Mouse (Mus musculus) hindbrain, embryonic 15.5 days (tissue): ENCODE data around the gene Slc17a7. TPM values are rescaled to one million over a fixed set of nuclear protein-coding genes. Genes with fewer than 3 reads are reported as not detected.

ENCODE experiments used
- ATAC-seq: fragments of 200-750 bp; cut with Nextera tagmentation; 2 replicates; pipeline ENCODE4 v1.8.0; 2017; ENCODE audit warnings: low read depth, moderate number of reproducible peaks, moderate TSS enrichment; ENCODE audit not compliant: low FRiP score
- H3K27ac ChIP-seq: fragments of 300-500 bp; sonication (generic); replicated peaks from 2 replicates; pipeline ENCODE4 v1.5.1; 2015; ENCODE audit warnings: mild to moderate bottlenecking, inconsistent platforms
- H3K27me3 ChIP-seq: fragments of 300-500 bp; sonication (generic); 2 replicates; pipeline ENCODE4 v1.6.1; 2015; ENCODE audit warnings: control low read depth, inconsistent platforms
- H3K36me3 ChIP-seq: fragments of 300-500 bp; sonication (generic); 2 replicates; pipeline ENCODE4 v1.6.1; 2015; ENCODE audit warnings: control low read depth, inconsistent platforms
- H3K4me1 ChIP-seq: fragments of 300-500 bp; sonication (generic); replicated peaks from 2 replicates; pipeline ENCODE4 v1.6.1; 2015; ENCODE audit warnings: control low read depth, inconsistent platforms
- H3K4me2 ChIP-seq: fragments of 300-500 bp; sonication (generic); 2 replicates; pipeline ENCODE4 v1.6.1; 2015; ENCODE audit warnings: moderate library complexity, mild to moderate bottlenecking, inconsistent platforms
- H3K4me3 ChIP-seq: fragments of 300-500 bp; sonication (generic); 2 replicates; pipeline ENCODE4 v1.5.1; 2015; ENCODE audit warnings: mild to moderate bottlenecking, inconsistent platforms
- H3K9ac ChIP-seq: fragments of 300-500 bp; sonication (generic); 2 replicates; pipeline ENCODE4 v1.6.1; 2015; ENCODE audit warnings: inconsistent platforms
- H3K9me3 ChIP-seq: fragments of 300-500 bp; sonication (generic); 2 replicates; pipeline ENCODE4 v1.6.1; 2016; ENCODE audit warnings: control low read depth, inconsistent platforms
- WGBS: fragments of 180-500 bp; shearing (Covaris S2); methylation state at CpG from one replicate; pipeline ENCODE4 v1.1.7; 2015; 5-methylcytosine and 5-hydroxymethylcytosine counted together
- polyA plus RNA-seq: library from polyadenylated mRNA; unstranded; fragments of >200 nt; fragmentation: Nextera tagmentation; extraction: Ambion mirVana; gene quantifications from 2 replicates; pipeline ENCODE4 v1.2.1, GENCODE M21; 2015

The Slc17a7 gene
- polyA plus RNA-seq, 1 experiment from 2014 or later = 1.5 TPM

DNA sequence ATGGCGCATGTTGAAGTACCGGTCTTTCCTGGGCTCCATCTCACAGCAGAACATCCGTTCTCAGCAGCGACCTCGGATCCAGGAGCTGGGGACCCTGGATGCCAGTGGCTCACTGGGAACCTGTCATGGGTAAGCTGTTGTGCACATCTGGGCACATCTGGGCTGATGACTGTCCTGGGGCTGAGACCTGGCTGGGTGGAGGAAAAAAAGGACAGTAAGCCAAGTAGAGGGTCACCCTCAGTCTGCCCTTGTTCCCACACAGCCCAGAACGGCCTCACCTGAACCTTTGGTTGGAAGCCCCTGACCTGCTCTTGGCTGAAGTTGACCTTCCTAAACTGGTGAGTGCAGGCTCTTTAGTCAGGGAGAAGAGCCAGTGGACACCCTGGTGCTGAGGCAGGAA is 4.8 kb upstream of the Slc17a7 start:
- Histone ChIP-seq H3K9ac (no peak overlapping the region), H3K4me1 (peaks cover 25% of the 10 kb centered on the region), H3K4me2 (no peak overlapping the region), H3K36me3 (0 out of 2 replicates have a peak, but pooled peaks cover 13% of the 10 kb centered on the region), H3K9me3 (no peaks in the 10 kb centered on the region), H3K27ac (no peak overlapping the region), H3K27me3 (peaks cover 17% of the 10 kb centered on the region), H3K4me3 (no peak overlapping the region)
- 95% methylated on average over 6 of the region's 6 CpGs for WGBS
- no peak for ATAC-seq

DNA sequence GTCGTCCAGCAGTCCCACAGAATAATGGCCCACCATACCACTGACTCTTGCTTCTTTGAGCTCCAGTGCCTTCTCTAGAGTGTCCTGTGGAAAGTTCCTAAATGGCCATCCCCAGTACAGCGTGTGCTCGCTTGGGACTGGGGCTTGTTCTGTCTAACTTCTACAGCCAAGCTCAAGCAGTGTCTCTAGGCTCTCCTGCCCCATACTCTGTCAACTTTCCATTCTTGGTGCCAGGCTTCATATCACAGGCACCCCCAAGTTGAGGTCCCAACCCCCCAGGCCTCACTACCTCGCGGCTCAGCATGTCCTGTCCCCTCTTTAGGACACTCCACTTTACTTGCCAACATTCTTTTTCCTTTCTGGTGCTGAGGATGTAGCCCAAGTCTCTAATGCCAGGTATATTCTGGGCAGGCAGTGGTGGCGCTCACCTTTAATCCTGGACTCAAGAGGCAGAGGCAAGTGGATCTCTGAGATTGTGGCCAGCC is 3.4 kb upstream of the Slc17a7 start:
- WGBS = 95% methylated on average over 6 of the region's 6 CpGs
- no peaks in the 10 kb centered on the region for H3K9me3 ChIP-seq
- H3K27me3 ChIP-seq = peaks cover 30% of the 10 kb centered on the region
- no peak overlapping the region for H3K9ac ChIP-seq
- no peak overlapping the region for H3K4me3 ChIP-seq
- no peak for ATAC-seq
- H3K4me1 ChIP-seq = peaks cover 20% of the 10 kb centered on the region
- no peak overlapping the region for H3K27ac ChIP-seq
- H3K36me3 ChIP-seq = 0 out of 2 replicates have a peak, but pooled peaks cover 13% of the 10 kb centered on the region
- no peak overlapping the region for H3K4me2 ChIP-seq

DNA sequence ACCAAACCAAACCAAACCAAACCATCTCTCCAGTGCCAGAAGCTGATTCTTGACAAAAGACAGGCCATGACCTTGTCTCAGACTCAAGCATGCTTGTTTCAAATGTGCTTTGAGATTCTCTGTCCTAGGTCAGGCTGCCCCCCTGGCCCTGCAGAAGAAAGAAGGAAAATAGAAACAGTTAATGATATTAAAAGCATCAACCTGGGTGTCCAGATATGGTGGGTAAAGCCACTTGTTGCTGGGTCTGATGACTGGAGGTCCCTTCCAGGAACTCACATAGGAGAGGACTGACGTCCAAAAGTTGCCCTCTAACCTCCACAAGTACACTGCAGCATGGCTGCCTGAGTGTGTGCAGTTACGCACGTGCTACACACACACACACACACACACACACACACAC is 2.9 kb upstream of the Slc17a7 start:
- Histone ChIP-seq H3K36me3 (0 out of 2 replicates have a peak, but pooled peaks cover 13% of the 10 kb centered on the region), H3K4me3 (no peak overlapping the region), H3K27ac (no peak overlapping the region), H3K4me2 (no peak overlapping the region), H3K4me1 (peaks cover 16% of the 10 kb centered on the region), H3K9me3 (no peaks in the 10 kb centered on the region), H3K27me3 (peaks cover 35% of the 10 kb centered on the region), H3K9ac (no peak overlapping the region)
- no peak for ATAC-seq
- 91% methylated on average over 3 of the region's 3 CpGs for whole genome bisulfite sequencing

DNA sequence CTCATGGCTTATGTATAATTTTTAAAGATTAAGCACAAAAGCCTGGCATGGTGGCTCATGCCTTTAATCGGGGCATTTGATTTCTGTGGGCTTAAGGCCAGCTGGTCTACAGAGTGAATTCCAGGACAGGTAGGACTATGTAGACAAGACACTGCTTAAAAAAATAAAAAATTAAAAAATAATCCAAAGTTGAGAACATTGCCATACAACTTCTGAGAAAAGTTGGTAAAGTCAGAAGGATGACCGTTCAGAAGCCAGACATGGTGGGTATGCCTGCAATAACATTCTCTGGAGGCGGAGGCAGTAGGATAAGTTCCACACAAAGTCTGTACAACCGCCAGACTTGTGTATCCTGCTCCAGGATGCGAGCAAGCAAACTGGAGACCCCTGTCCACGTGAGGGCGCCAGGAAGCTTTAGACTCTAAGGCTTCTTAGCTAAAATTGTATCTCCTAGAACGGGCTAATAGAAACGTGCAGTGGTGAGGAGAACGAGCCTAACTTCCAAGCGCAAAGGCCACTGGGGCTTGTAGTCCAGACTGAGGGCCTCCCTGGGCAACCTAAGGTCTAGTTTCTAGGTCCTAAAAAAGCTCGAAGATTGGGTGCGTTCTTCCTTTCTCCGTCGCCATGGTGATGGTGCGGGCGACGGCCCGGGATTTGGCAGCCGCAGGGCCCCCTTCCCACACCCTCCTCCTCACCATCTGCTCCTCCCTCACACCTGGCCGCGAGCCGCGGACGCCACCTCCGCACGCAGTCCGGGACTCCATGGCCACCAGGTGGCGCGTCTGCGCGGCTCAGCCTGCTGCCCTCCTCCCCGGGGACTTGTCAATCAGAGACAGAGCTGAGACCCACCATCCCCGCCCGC is 1.9 kb upstream of the Slc17a7 start:
- Histone ChIP-seq H3K9me3 (no peaks in the 10 kb centered on the region), H3K27ac (peak overlapping the region; percentile 74), H3K27me3 (peaks cover 45% of the 10 kb centered on the region), H3K4me2 (peak overlapping the region; percentile 87), H3K9ac (peak overlapping the region; percentile 38), H3K4me3 (peak overlapping the region; percentile 43), H3K36me3 (0 out of 2 replicates have a peak, but pooled peaks cover 13% of the 10 kb centered on the region), H3K4me1 (peaks cover 16% of the 10 kb centered on the region)
- ATAC-seq = peak; percentile 93
- WGBS = 5% methylated on average over 35 of the region's 35 CpGs

DNA sequence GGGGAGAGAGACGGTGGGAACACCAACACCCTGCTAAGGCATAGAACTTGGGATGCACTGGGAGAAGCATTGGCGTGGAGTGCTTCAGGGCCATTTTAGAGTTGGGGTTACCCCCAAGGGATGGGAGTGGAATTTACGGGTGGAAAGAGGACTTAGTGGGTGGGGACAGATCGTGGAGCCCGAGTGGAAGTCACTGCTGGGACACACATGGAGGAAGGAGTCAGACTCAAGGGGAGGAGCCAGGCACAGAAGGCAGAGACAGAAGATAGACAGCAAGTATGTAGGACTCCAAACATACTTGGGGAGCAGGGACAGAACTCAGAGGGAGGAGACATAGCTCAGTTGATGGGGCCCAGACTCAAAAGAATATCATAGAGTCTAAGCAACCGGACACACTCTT is 1.2 kb upstream of the Slc17a7 start:
- 20% methylated on average over 6 of the region's 6 CpGs for WGBS
- ATAC-seq = no peak
- Histone ChIP-seq H3K4me1 (peaks cover 16% of the 10 kb centered on the region), H3K9ac (peak overlapping the region; percentile 38), H3K4me3 (peak overlapping the region; percentile 43), H3K27ac (peak overlapping the region; percentile 74; the same call in 1 of the 2 replicates), H3K9me3 (no peaks in the 10 kb centered on the region), H3K4me2 (peak overlapping the region; percentile 87), H3K27me3 (peaks cover 51% of the 10 kb centered on the region), H3K36me3 (0 out of 2 replicates have a peak, but pooled peaks cover 12% of the 10 kb centered on the region)

DNA sequence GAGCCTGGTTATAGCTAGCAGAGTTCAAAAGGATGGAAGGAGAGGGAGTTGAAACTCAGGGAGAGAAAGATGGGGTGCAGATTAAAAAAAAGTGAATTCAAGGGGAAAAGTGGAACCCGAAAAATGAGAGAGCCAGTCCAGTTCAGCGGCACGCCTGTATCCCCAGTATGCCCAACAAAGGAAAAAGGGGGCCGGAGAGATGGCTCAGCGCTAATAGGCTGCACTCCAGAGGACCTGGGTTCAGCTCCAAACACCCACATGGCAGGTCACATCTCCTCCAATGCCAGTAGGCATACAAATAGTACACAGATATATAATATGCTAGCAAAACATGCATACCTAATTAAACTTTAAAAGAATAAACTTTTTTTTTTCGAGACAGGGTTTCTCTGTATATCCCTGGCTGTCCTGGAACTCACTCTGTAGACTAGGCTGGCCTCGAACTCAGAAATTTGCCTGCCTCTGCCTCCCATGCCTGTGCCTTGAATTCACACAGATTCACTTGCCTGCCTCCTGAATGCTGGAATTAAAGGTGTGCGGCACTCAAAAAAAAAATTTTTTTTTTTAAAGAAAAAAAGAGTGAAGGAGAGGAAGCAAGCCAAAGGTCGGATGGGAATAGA is 643 bp upstream of the Slc17a7 start:
- no peaks in the 10 kb centered on the region for H3K9me3 ChIP-seq
- H3K27me3 ChIP-seq = peaks cover 56% of the 10 kb centered on the region
- no peak overlapping the region for H3K9ac ChIP-seq
- peak overlapping the region; percentile 65; the same call in 1 of the 2 replicates for H3K4me2 ChIP-seq
- H3K27ac ChIP-seq = no peak overlapping the region
- WGBS = 75% methylated on average over 9 of the region's 9 CpGs
- 0 out of 2 replicates have a peak, but pooled peaks cover 10% of the 10 kb centered on the region for H3K36me3 ChIP-seq
- no peak overlapping the region for H3K4me3 ChIP-seq
- no peak for ATAC-seq
- peaks cover 21% of the 10 kb centered on the region for H3K4me1 ChIP-seq

DNA sequence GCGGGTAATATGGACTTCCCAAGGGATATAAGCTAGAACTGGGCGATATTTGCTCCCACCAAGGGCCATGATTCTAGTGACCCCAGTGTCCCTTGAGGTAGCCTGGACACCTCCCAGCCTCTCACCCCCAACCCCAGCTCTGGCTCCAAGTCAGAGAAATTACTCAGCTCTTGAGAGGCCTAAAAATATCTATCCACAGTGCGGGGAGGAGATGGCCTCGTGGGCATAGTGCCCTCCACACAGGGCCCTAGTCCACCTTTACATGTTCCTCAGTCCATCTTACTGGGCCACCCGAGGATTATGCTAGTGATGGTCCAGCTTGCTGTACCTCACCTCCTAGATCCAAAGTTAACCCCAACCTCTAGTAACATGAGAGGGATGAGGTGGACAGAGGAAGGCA is 1.1 kb downstream of the Slc17a7 start:
- WGBS = 74% methylated on average over 5 of the region's 5 CpGs
- peaks cover 28% of the 10 kb centered on the region for H3K4me1 ChIP-seq
- H3K4me2 ChIP-seq = no peak overlapping the region
- H3K36me3 ChIP-seq = 0 out of 2 replicates have a peak, but pooled peaks cover 6% of the 10 kb centered on the region
- no peak for ATAC-seq
- no peak overlapping the region for H3K27ac ChIP-seq
- H3K27me3 ChIP-seq = peaks cover 74% of the 10 kb centered on the region
- H3K9ac ChIP-seq = no peak overlapping the region
- no peak overlapping the region for H3K4me3 ChIP-seq
- no peaks in the 10 kb centered on the region for H3K9me3 ChIP-seq

DNA sequence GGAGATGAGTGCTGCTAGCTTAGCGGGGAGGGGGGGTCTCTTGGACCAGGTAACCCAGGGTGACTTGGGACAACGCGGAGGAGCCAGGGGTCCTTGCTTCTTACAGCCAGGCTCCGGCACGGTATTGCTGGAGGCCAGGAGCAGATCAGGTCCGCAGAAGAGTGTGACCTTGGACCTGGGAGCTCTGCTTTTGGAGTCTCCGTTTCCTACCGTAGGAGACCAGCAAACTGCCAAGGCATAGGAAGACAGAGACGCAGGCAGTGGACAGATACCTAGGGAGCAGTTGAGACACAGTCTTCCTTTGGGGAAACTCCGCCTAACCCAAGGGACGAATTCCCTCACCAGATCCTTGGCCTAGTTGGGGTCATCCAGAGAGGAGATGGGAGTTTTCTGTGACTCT is 2.0 kb downstream of the Slc17a7 start:
- Histone ChIP-seq H3K9ac (no peak overlapping the region), H3K4me3 (no peak overlapping the region), H3K27me3 (peaks cover 80% of the 10 kb centered on the region), H3K27ac (no peak overlapping the region), H3K4me2 (no peak overlapping the region), H3K4me1 (peaks cover 28% of the 10 kb centered on the region), H3K9me3 (no peaks in the 10 kb centered on the region), H3K36me3 (0 out of 2 replicates have a peak, but pooled peaks cover 2% of the 10 kb centered on the region)
- no peak for ATAC-seq
- WGBS = 50% methylated on average over 11 of the region's 11 CpGs

DNA sequence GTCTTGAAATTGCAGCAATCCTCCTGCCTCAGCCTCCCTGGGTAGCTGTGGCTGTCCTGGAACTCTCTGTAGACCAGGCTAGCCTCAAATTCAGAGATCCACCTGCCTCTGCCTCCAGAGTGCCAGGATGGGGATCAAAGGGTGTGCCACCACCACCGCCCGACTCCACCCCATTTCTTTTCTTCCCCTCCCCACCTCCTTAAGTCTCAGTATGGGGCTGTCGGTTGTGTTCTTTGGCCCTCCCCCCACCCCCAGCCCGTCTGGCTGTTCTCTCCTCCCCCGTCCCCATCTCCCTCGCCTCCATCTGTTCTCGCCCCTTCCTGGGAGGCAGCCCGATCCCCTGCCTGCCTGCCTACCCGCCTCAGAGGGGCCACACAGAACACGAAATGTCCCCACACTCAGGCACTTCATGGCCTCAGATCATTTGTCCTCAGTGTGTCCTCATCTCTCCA is 3.2 kb downstream of the Slc17a7 start:
- no peaks in the 10 kb centered on the region for H3K36me3 ChIP-seq
- no peaks in the 10 kb centered on the region for H3K9me3 ChIP-seq
- H3K4me2 ChIP-seq = no peak overlapping the region
- peaks cover 80% of the 10 kb centered on the region for H3K27me3 ChIP-seq
- peaks cover 28% of the 10 kb centered on the region for H3K4me1 ChIP-seq
- WGBS = 28% methylated on average over 9 of the region's 10 CpGs
- H3K4me3 ChIP-seq = no peak overlapping the region
- no peak overlapping the region for H3K27ac ChIP-seq
- ATAC-seq = no peak
- H3K9ac ChIP-seq = no peak overlapping the region

DNA sequence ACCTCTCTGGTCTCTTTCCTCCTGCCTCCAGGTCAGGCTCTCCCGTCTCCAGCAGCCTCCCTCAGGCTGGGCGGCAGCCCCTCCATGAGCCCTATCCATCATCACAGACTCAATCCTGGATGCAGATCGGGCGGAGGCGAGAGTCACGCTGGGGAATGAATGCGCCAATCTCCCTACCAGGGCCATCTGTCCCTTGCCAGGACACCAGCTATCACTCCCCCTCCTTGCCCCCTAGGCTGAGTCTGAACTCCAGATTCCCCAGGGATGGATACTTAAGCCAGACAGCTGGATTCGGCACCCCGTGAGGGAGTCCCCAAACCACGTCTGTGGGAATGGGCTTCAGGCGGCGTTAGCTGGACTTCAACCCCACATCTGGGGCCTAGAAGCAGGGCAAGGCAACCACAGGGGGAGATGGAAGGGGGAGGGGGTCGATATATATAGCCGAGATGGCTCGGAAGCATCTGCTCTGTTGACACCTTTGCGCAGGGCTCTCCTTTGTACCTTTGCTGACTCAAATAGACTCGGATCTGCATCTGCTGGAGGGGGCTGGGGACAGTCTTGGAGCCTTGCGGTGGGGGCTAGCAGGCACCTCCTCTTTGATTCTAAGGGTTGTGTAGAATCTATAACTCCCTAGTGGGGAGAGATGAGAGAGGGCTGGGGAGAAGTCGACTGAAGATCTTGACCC is 4.2 kb downstream of the Slc17a7 start:
- Histone ChIP-seq H3K4me1 (peaks cover 19% of the 10 kb centered on the region), H3K9me3 (no peaks in the 10 kb centered on the region), H3K9ac (no peak overlapping the region), H3K36me3 (no peaks in the 10 kb centered on the region), H3K27me3 (peaks cover 79% of the 10 kb centered on the region), H3K27ac (no peak overlapping the region), H3K4me2 (peak overlapping the region; percentile 47; the same call in 1 of the 2 replicates), H3K4me3 (0 out of 2 replicates have a peak overlapping the region, but pooled peaks have one; percentile 20)
- ATAC-seq = no peak
- WGBS = 3% methylated on average over 19 of the region's 19 CpGs

DNA sequence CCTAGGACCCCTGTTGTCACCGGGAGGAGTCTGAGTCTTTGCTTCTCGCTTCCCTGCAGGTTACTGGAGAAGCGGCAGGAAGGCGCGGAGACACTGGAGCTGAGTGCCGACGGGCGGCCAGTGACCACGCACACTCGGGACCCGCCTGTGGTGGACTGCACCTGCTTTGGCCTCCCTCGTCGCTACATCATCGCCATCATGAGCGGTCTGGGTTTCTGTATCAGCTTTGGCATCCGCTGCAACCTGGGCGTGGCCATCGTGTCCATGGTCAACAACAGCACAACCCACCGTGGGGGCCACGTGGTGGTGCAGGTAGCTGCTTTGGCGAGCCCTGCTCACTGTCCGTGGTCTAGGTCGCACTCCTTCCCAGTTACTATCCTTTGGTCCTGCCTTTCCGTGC is 4.9 kb downstream of the Slc17a7 start:
- Histone ChIP-seq H3K27me3 (peaks cover 75% of the 10 kb centered on the region), H3K36me3 (no peaks in the 10 kb centered on the region), H3K9ac (no peak overlapping the region), H3K27ac (no peak overlapping the region), H3K9me3 (no peaks in the 10 kb centered on the region), H3K4me2 (peak overlapping the region; percentile 47), H3K4me3 (peak overlapping the region; percentile 20), H3K4me1 (peaks cover 18% of the 10 kb centered on the region)
- 3% methylated on average over 24 of the region's 24 CpGs for WGBS
- ATAC-seq = no peak
